Comparison of ENCODE assay signal across 7 mouse cellular contexts in genomic region chr2:155755746-155756145, GRCm38 (mm10). TPM values are rescaled to one million over a fixed set of nuclear protein-coding genes. Genes with fewer than 3 reads are reported as not detected.
DNase-seq lines count a peak whose midpoint lies in the region; TF ChIP-seq lines count a peak whose summit lies in the region.

No protein-coding gene starts in this region.

- no peak for TF ChIP-seq POLR2A in thymus, adult 2 months (IDR thresholded peaks at IDR 0.05; ENCODE audit: control insufficient read depth, extremely low read depth, insufficient read depth, low read length, poor library complexity)

- whole genome bisulfite sequencing in thymus, adult 2 months = 4% methylated on average over 1 of the region's 1 CpGs

- H3K36me3 ChIP-seq in thymus, adult 2 months (ENCODE audit: control insufficient read depth, insufficient read depth, low read length) = no peaks in the 10 kb centered on the region

- H3K4me3 ChIP-seq in thymus, adult 2 months (ENCODE audit: control insufficient read depth, insufficient read depth, low read length) = no peak overlapping the region

- peaks cover 7% of the 10 kb centered on the region; the same call in 1 of the 2 replicates for H3K4me1 ChIP-seq in thymus, adult 2 months (replicated peaks; ENCODE audit: control insufficient read depth, insufficient read depth, low read length)

- no peak for TF ChIP-seq CTCF in thymus, adult 2 months (IDR thresholded peaks at IDR 0.05; ENCODE audit: borderline replicate concordance, control insufficient read depth, extremely low read depth, insufficient read depth, low read length, poor library complexity)

- no peaks in the 10 kb centered on the region for H3K27me3 ChIP-seq in thymus, adult 2 months (ENCODE audit: control insufficient read depth, insufficient read depth, low read length)

- no peak overlapping the region for H3K27ac ChIP-seq in thymus, adult 2 months (ENCODE audit: control insufficient read depth, insufficient read depth, low read length)

- DNase-seq in layer of hippocampus, adult 11-12 months (ENCODE audit: low spot score) = peak; percentile 45
- DNase-seq in layer of hippocampus, adult 9-11 months = no peak
- DNase-seq in B cell, adult 2 months = peak; percentile 50 to 53
- peak; percentile 74 for DNase-seq in MEL-GATA-1-ER (ENCODE audit: extremely low read depth, low read depth)
- DNase-seq in embryo, embryonic 10 days (ENCODE audit: low spot score) = peak; percentile 64
- peak; percentile 51 to 83 for DNase-seq in kidney, postnatal 36 days
- peak; percentile 54 for DNase-seq in thymus, adult 2 months

RNA-seq across cellular contexts. Expression of gene Procr, which starts 4.8 kb away (rescaled TPM):
- polyA plus RNA-seq in thymus, adult 2 months (2012; rRNA removed) = 3.7 and 4.7 TPM in 2 replicates

RNA-seq across cellular contexts. Expression of gene Mmp24, which starts 19.4 kb away (rescaled TPM):
- 0.08 and 0.09 TPM in 2 replicates for polyA plus RNA-seq in thymus, adult 2 months (2012; rRNA removed)

RNA-seq across cellular contexts. Expression of gene Gm17581, which starts 20.1 kb away (rescaled TPM):
- not detected in 2 replicates for polyA plus RNA-seq in thymus, adult 2 months (2012; rRNA removed)

RNA-seq across cellular contexts. Expression of gene Edem2, which starts 26.5 kb away (rescaled TPM):
- 55.8 and 58.6 TPM in 2 replicates for polyA plus RNA-seq in thymus, adult 2 months (2012; rRNA removed)
